12 mouse cellular contexts compared by ENCODE assay signal in the genomic region with DNA sequence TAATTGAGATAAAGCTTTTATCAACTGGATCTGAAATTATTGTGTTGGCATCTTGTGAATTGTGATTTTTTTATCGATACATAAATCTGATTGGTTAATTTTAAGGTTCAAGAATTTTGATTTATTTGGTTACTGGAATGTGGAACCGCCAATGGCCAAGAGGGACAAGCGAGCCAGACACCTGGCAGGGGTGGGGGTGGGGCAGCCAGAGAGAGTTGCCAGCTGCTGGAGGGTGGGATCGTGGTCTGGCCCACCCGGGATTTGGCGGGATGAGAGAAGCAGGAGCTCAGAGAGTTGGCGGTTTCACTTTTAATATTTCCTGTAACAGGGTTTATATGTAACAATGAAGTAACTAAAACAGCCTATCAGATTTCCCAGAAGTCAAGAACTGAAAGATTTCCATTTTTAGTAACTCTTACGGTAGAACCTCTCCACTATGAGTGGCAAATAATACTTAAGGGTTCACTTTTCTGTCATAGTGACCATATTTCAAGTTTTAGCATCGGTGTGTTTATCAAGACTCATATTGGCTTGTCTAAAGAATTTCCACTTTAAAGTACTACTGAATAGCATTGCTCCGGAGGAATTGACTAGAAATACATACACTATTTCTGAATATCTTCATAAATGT.
"Had no signal": no experiment of that assay in that cellular context is flagged by ENCODE, and none has a peak within 500 bp of the region (broad histone marks: within the 10 kb centered on the region; RNA-seq: fewer than 3 reads in every experiment).

No protein-coding gene starts in this region.

- H3K9ac ChIP-seq: liver, embryonic 13.5 days; midbrain, embryonic 13.5 days had no signal

- H3K27ac ChIP-seq: kidney, postnatal 0 days; layer of hippocampus, adult 2 months; liver, embryonic 13.5 days; macrophage; midbrain, embryonic 13.5 days had no signal

- H3K4me3 ChIP-seq: layer of hippocampus, adult 2 months; liver, embryonic 13.5 days; midbrain, embryonic 13.5 days had no signal

- H3K27me3 ChIP-seq: liver, embryonic 13.5 days; midbrain, embryonic 13.5 days had no signal

- H3K36me3 ChIP-seq: liver, embryonic 13.5 days; midbrain, embryonic 13.5 days had no signal

- ATAC-seq: intestine, postnatal 0 days; midbrain, embryonic 13.5 days; midbrain, embryonic 16.5 days had no signal

- DNase-seq: kidney, adult 2 months; kidney, postnatal 25 days; layer of hippocampus, adult 9-11 months; liver, embryonic 13.5 days; thymus, adult 18-20 months; thymus, postnatal 36 days had no signal

- H3K9me3 ChIP-seq: midbrain, embryonic 13.5 days had no signal

- H3K4me2 ChIP-seq: liver, embryonic 13.5 days; midbrain, embryonic 13.5 days had no signal

- H3K4me1 ChIP-seq: liver, embryonic 13.5 days; midbrain, embryonic 13.5 days had no signal
